Mouse (Mus musculus): ENCODE results near the gene Ube2j1. TPM values are rescaled to one million over a fixed set of nuclear protein-coding genes. Genes with fewer than 3 reads are reported as not detected.
"Not testable (repeated sequence)": the region's sequence is repeated elsewhere in the genome, so short reads cannot be mapped to it uniquely, and the experiment has no call there.

Gene Ube2j1
- polyA plus RNA-seq, 1 experiment from 2014 or later: 42.2 TPM

DNA sequence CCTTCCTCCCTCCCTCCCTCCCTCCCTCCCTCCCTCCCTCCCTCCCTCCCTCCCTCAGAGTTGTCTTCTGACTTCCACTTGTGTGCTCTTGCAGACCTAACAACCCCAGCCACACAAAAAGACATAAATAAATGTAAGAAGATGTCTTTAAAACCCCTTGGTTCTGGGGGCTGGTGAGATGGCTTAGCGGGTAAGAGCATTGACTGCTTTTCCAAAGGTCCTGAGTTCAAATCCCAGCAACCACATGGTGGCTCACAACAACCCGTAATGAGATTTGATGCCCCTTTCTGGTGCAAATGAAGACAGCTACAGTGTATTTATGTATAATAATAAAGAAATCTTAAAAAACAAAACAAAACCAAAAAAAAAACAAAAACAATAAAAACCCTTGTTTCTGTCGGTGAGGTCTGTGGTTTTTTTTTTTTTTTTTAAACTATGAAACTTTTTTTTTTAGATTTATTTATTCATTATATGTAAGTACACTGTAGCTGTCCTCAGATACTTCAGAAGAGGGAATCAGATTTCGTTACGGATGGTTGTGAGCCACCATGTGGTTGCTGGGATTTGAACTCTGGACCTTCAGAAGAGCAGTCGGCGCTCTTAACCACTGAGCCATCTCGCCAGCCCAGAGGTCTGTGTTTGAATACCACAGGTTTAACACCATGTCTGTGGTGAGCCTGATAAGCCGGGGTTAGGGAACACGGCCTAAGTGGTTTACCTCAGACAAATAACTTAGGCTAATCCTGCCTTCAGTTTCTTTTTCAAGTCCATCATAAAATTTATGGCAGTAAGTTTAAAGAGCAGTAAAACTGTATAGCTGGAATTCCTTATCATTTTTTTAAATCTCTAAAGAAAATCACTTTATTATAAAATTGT is 25.4 kb upstream of the Ube2j1 start:
- not testable (repeated sequence) for H3K4me2 ChIP-seq (ENCODE audit: low read depth, severe bottlenecking); H3K27ac ChIP-seq (replicated peaks; ENCODE audit: low read depth, low read length); ATAC-seq (ENCODE audit: insufficient number of reproducible peaks, low FRiP score, low TSS enrichment, low read depth); H3K9ac ChIP-seq (ENCODE audit: low read length); H3K4me1 ChIP-seq (ENCODE audit: control insufficient read depth, insufficient read depth, low read length); DNase-seq (ENCODE audit: low spot score); H3K9me3 ChIP-seq (ENCODE audit: control insufficient read depth, low read length); H3K27me3 ChIP-seq (ENCODE audit: control insufficient read depth, insufficient read depth, low read length); H3K4me3 ChIP-seq (ENCODE audit: low read depth, low read length); H3K36me3 ChIP-seq (ENCODE audit: control insufficient read depth, insufficient read depth, low read length)
- WGBS: 82% methylated on average over 10 of the region's 10 CpGs

DNA sequence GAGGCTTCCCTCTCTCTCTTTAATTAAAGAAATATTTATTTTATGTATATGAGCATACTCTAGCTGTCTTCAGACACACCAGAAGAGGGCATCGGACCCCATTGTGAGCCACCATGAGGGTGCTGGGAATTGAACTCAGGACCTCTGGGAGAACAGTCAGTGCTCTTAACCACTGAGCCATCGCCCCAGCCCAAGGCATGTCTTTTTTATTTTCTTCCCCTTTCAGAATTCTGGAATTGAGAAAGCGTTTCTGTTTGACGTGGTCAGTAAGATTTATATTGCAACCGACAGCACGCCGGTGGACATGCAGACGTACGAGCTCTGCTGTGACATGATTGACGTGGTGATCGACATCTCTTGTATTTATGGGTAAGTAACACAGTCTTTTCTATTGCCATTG is 24.4 kb upstream of the Ube2j1 start:
- 89% methylated on average over 11 of the region's 11 CpGs for WGBS

DNA sequence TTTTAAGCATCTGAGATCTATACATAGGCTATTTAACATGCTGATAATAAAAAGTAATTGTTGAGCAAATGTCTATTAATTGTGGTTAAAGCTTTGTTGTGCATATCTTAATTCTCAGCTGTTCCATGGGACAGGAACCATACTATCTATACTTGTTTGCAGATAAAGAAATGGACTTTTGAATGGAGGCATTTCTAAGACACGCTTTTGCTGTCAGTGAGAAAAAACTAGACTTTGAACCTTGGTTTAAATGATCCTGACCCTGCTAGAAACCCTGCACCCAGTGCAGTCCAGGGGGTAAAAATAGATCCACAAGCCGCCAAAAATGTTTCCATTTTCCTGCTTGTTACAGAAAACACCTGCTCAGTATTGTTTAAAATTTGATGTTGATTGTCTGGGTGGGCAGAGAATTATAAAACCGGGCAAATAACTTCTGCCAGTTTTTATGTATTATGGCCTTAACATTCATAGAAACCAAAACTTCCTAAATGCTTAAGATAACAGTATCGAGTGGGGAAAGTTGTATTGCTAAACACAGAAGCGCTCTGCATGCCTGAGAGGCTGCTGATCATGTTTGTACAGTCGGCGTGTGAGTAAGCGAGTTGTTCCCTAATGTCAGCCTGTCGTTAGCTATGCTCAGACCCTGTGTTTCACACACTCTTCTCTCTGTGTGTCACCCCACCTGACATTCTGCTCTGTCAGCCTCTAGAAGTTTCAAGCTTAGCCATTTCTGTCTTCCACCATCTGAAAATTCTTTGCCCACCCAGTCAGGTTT is 23.6 kb upstream of the Ube2j1 start:
- ATAC-seq (ENCODE audit: insufficient number of reproducible peaks, low FRiP score, low TSS enrichment, low read depth): no peak
- Histone ChIP-seq H3K27me3 (ENCODE audit: control insufficient read depth, insufficient read depth, low read length) (no peaks in the 10 kb centered on the region), H3K9ac (ENCODE audit: low read length) (no peak overlapping the region), H3K4me3 (ENCODE audit: low read depth, low read length) (no peak overlapping the region), H3K4me2 (ENCODE audit: low read depth, severe bottlenecking) (no peak overlapping the region), H3K36me3 (ENCODE audit: control insufficient read depth, insufficient read depth, low read length) (no peaks in the 10 kb centered on the region; the same call in 1 of the 2 replicates), H3K27ac (replicated peaks; ENCODE audit: low read depth, low read length) (no peak overlapping the region), H3K9me3 (ENCODE audit: control insufficient read depth, low read length) (no peaks in the 10 kb centered on the region), H3K4me1 (ENCODE audit: control insufficient read depth, insufficient read depth, low read length) (no peaks in the 10 kb centered on the region)
- WGBS: 91% methylated on average over 9 of the region's 9 CpGs
- DNase-seq (ENCODE audit: low spot score): no peak

More for the DNA sequence above, 24.4 kb upstream of the Ube2j1 start:
- Histone ChIP-seq H3K9ac (ENCODE audit: low read length) (no peak overlapping the region), H3K27ac (replicated peaks; ENCODE audit: low read depth, low read length) (no peak overlapping the region), H3K9me3 (ENCODE audit: control insufficient read depth, low read length) (no peaks in the 10 kb centered on the region), H3K4me1 (ENCODE audit: control insufficient read depth, insufficient read depth, low read length) (no peaks in the 10 kb centered on the region), H3K4me3 (ENCODE audit: low read depth, low read length) (no peak overlapping the region), H3K27me3 (ENCODE audit: control insufficient read depth, insufficient read depth, low read length) (no peaks in the 10 kb centered on the region), H3K4me2 (ENCODE audit: low read depth, severe bottlenecking) (no peak overlapping the region), H3K36me3 (ENCODE audit: control insufficient read depth, insufficient read depth, low read length) (no peaks in the 10 kb centered on the region; the same call in 1 of the 2 replicates)
- ATAC-seq (ENCODE audit: insufficient number of reproducible peaks, low FRiP score, low TSS enrichment, low read depth) (no peak), DNase-seq (ENCODE audit: low spot score) (no peak)

DNA sequence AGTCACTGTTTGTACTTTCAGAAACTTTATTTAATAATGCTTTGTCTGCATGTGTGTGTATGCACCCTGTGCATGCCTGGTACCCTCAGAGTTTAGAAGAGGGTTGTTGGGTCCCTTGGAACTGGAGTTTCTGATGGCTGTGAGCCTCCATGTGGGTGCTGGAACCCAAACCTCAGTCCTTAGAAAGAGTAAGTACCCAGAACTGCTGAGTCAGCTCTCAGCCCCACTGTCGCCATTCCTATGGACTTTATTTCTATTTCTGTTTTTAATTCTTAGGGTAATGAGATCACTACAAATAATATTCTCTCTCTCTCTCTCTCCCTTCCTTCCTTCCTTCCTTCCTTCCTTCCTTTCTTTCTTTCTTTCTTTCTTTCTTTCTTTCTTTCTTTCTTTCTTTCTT is 21.1 kb upstream of the Ube2j1 start:
- Histone ChIP-seq H3K9ac (ENCODE audit: low read length) (no peak overlapping the region), H3K36me3 (ENCODE audit: control insufficient read depth, insufficient read depth, low read length) (no peaks in the 10 kb centered on the region; the same call in 1 of the 2 replicates), H3K4me3 (ENCODE audit: low read depth, low read length) (no peak overlapping the region), H3K4me1 (ENCODE audit: control insufficient read depth, insufficient read depth, low read length) (no peaks in the 10 kb centered on the region), H3K9me3 (ENCODE audit: control insufficient read depth, low read length) (no peaks in the 10 kb centered on the region), H3K27ac (replicated peaks; ENCODE audit: low read depth, low read length) (no peak overlapping the region), H3K27me3 (ENCODE audit: control insufficient read depth, insufficient read depth, low read length) (no peaks in the 10 kb centered on the region), H3K4me2 (ENCODE audit: low read depth, severe bottlenecking) (no peak overlapping the region)
- DNase-seq (ENCODE audit: low spot score) (no peak), ATAC-seq (ENCODE audit: insufficient number of reproducible peaks, low FRiP score, low TSS enrichment, low read depth) (no peak)
- 90% methylated on average over 1 of the region's 1 CpGs for WGBS

DNA sequence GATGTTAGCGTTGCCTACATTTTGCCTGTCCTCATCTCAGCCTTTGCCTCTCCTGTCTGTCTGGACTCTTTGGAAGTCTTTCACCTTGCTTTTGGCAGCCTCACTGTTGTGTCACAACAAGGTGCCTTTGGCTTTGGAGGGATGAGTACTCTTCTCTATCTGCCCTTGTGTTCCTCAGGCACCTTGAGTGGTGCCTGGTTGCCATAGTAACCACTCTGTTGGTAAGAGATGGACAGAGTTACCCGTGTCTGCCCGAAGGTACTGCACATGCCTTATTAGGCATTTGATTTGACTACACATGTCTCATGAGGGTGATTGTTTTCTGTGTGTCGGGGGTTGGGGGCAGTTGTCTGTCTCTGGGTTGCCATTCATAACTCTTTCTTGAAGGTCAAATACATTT is 18.7 kb upstream of the Ube2j1 start:
- H3K27me3 ChIP-seq (ENCODE audit: control insufficient read depth, insufficient read depth, low read length): no peaks in the 10 kb centered on the region
- no peaks in the 10 kb centered on the region for H3K9me3 ChIP-seq (ENCODE audit: control insufficient read depth, low read length)
- 89% methylated on average over 4 of the region's 4 CpGs for WGBS
- H3K4me2 ChIP-seq (ENCODE audit: low read depth, severe bottlenecking): no peak overlapping the region
- ATAC-seq (ENCODE audit: insufficient number of reproducible peaks, low FRiP score, low TSS enrichment, low read depth) (no peak), DNase-seq (ENCODE audit: low spot score) (no peak)
- no peaks in the 10 kb centered on the region for H3K4me1 ChIP-seq (ENCODE audit: control insufficient read depth, insufficient read depth, low read length)
- H3K4me3 ChIP-seq (ENCODE audit: low read depth, low read length): no peak overlapping the region
- H3K9ac ChIP-seq (ENCODE audit: low read length): no peak overlapping the region
- no peaks in the 10 kb centered on the region; the same call in 1 of the 2 replicates for H3K36me3 ChIP-seq (ENCODE audit: control insufficient read depth, insufficient read depth, low read length)
- no peak overlapping the region for H3K27ac ChIP-seq (replicated peaks; ENCODE audit: low read depth, low read length)

DNA sequence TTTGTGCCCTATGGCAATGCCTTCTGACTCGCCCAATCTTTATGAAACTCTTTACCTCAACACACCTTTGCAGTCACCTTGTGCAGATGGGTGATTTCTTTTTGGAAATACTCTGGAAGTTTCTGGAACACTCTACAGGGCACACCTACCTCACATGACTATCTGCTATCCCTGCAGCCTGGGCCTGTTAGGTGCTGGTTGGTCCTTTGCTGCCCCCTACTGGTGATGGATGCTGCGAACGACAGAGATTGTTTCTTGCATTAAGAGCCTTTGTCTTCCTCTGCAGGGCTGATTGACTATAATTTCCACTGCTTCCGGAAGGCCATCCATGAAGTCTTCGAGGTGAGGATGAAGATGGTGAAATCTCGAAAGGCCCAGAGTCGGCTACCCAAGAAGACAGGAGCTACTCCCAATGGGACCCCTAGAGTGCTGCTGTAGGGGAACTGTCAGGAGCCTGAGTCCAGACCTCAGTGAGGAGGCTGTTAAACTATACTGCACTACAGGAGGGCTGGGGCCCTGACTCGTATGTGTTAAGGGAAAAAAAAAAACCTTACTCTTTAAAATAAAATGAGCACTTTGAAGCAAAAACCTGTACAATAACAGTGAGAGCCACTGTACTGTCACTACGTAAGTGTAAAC is 12.7 kb upstream of the Ube2j1 start:
- ATAC-seq (ENCODE audit: insufficient number of reproducible peaks, low FRiP score, low TSS enrichment, low read depth): no peak
- H3K36me3 ChIP-seq (ENCODE audit: control insufficient read depth, insufficient read depth, low read length): no peaks in the 10 kb centered on the region; the same call in 1 of the 2 replicates
- H3K4me1 ChIP-seq (ENCODE audit: control insufficient read depth, insufficient read depth, low read length): no peaks in the 10 kb centered on the region
- no peaks in the 10 kb centered on the region for H3K27me3 ChIP-seq (ENCODE audit: control insufficient read depth, insufficient read depth, low read length)
- peak; percentile 94 for DNase-seq (ENCODE audit: low spot score)
- no peak overlapping the region for H3K9ac ChIP-seq (ENCODE audit: low read length)
- 52% methylated on average over 9 of the region's 9 CpGs for WGBS
- H3K9me3 ChIP-seq (ENCODE audit: control insufficient read depth, low read length): no peaks in the 10 kb centered on the region
- H3K4me3 ChIP-seq (ENCODE audit: low read depth, low read length): no peak overlapping the region
- no peak overlapping the region for H3K27ac ChIP-seq (replicated peaks; ENCODE audit: low read depth, low read length)
- no peak overlapping the region for H3K4me2 ChIP-seq (ENCODE audit: low read depth, severe bottlenecking)

DNA sequence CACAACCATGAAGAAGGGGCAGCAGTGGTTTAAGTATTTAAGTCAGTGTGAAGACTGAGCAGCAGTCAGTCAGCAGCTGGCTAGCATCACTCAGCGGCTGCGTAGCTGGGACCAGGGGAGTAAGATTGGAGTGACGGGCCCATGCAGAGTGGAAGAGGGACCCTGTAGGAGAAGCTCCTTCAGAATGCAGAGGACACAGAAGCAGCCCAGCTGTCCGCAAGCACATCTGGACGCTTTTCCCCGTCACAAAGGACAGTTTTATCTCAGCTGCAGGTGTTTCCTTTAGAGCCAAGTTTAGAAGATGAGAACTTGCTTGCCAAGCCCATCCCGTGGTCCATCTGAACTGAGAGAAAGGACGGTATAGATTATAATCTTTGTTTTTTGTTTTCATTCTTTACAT is 6.8 kb upstream of the Ube2j1 start:
- Histone ChIP-seq H3K27me3 (ENCODE audit: control insufficient read depth, insufficient read depth, low read length) (no peaks in the 10 kb centered on the region), H3K36me3 (ENCODE audit: control insufficient read depth, insufficient read depth, low read length) (no peaks in the 10 kb centered on the region), H3K4me3 (ENCODE audit: low read depth, low read length) (no peak overlapping the region), H3K4me1 (ENCODE audit: control insufficient read depth, insufficient read depth, low read length) (no peaks in the 10 kb centered on the region), H3K27ac (replicated peaks; ENCODE audit: low read depth, low read length) (no peak overlapping the region), H3K9ac (ENCODE audit: low read length) (no peak overlapping the region), H3K4me2 (ENCODE audit: low read depth, severe bottlenecking) (no peak overlapping the region), H3K9me3 (ENCODE audit: control insufficient read depth, low read length) (no peaks in the 10 kb centered on the region)
- WGBS: 85% methylated on average over 8 of the region's 8 CpGs
- no peak for DNase-seq (ENCODE audit: low spot score)
- no peak for ATAC-seq (ENCODE audit: insufficient number of reproducible peaks, low FRiP score, low TSS enrichment, low read depth)

DNA sequence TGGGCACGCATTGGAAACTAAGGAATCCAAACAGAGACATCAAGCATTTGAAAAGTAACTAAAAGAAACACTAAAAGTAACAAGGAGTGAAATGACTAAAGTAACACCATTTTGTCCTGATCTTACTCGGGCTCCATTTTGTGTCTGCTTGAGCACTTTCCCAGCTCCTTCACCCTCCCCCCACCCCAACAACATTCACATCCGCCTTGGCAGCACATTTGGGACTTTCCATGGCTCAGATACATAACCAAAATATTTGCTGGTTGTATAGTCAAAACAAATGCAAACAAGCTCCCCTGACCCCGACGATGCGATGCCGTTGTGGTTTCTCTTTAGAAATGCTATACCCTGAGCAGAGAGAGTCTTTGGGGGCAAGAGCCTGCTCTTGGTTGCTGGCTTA is 2.1 kb upstream of the Ube2j1 start:
- H3K36me3 ChIP-seq (ENCODE audit: control insufficient read depth, insufficient read depth, low read length): no peaks in the 10 kb centered on the region
- no peaks in the 10 kb centered on the region for H3K27me3 ChIP-seq (ENCODE audit: control insufficient read depth, insufficient read depth, low read length)
- no peak for ATAC-seq (ENCODE audit: insufficient number of reproducible peaks, low FRiP score, low TSS enrichment, low read depth)
- H3K4me3 ChIP-seq (ENCODE audit: low read depth, low read length): no peak overlapping the region
- no peaks in the 10 kb centered on the region for H3K4me1 ChIP-seq (ENCODE audit: control insufficient read depth, insufficient read depth, low read length)
- H3K4me2 ChIP-seq (ENCODE audit: low read depth, severe bottlenecking): no peak overlapping the region
- 93% methylated on average over 7 of the region's 7 CpGs for WGBS
- no peak overlapping the region for H3K27ac ChIP-seq (replicated peaks; ENCODE audit: low read depth, low read length)
- no peaks in the 10 kb centered on the region for H3K9me3 ChIP-seq (ENCODE audit: control insufficient read depth, low read length)
- no peak for DNase-seq (ENCODE audit: low spot score)
- no peak overlapping the region for H3K9ac ChIP-seq (ENCODE audit: low read length)
